ENCODE assay signal across 9 mouse cellular contexts in genomic region chr7:25284171-25284570, GRCm38 (mm10). TPM values are rescaled to one million over a fixed set of nuclear protein-coding genes. Genes with fewer than 3 reads are reported as not detected.
DNase-seq lines count a peak whose midpoint lies in the region; ATAC-seq and TF ChIP-seq lines count a peak whose summit lies in the region.
"Had no signal": no experiment of that assay in that cellular context is flagged by ENCODE, and none has a peak within 500 bp of the region (broad histone marks: within the 10 kb centered on the region; RNA-seq: fewer than 3 reads in every experiment).

No protein-coding gene starts in this region.

- peaks cover 46% of the 10 kb centered on the region for H3K4me1 ChIP-seq in intestine, embryonic 15.5 days (replicated peaks)
- peaks cover 48% of the 10 kb centered on the region for H3K4me1 ChIP-seq in neural tube, embryonic 12.5 days

- peak overlapping the region; percentile 92 for H3K4me2 ChIP-seq in intestine, embryonic 15.5 days (replicated peaks)
- peak overlapping the region; percentile 95 for H3K4me2 ChIP-seq in neural tube, embryonic 12.5 days (replicated peaks)

- H3K9ac ChIP-seq in intestine, embryonic 15.5 days: peak overlapping the region; percentile 76
- peak overlapping the region; percentile 86 for H3K9ac ChIP-seq in neural tube, embryonic 12.5 days

- H3K4me3 ChIP-seq in layer of hippocampus, adult 2 months: no peak overlapping the region
- H3K4me3 ChIP-seq in intestine, embryonic 15.5 days (replicated peaks): peak overlapping the region; percentile 76
- H3K4me3 ChIP-seq in neural tube, embryonic 12.5 days: peak overlapping the region; percentile 71

- 51% methylated on average over 2 of the region's 2 CpGs for WGBS in intestine, embryonic 15.5 days
- WGBS in neural tube, embryonic 12.5 days: 84% methylated on average over 2 of the region's 2 CpGs

- DNase-seq in adrenal gland, postnatal 10 days: peak; percentile 24
- DNase-seq in adrenal gland, adult (ENCODE audit: inconsistent age in 2 of 2, low spot score in 1 of 2): no peak
- DNase-seq in layer of hippocampus, adult 2 months (ENCODE audit: low spot score in 2 of 2): no peak
- no peak for DNase-seq in layer of hippocampus, adult 11-12 months (ENCODE audit: low spot score)
- DNase-seq in embryo, embryonic 10.5 days (ENCODE audit: low spot score): no peak
- DNase-seq in thymus, postnatal 0 days (ENCODE audit: low spot score): no peak

- no peaks in the 10 kb centered on the region for H3K9me3 ChIP-seq in intestine, embryonic 15.5 days
- no peaks in the 10 kb centered on the region for H3K9me3 ChIP-seq in neural tube, embryonic 12.5 days

- H3K27me3 ChIP-seq in intestine, embryonic 15.5 days (replicated peaks): no peaks in the 10 kb centered on the region
- H3K27me3 ChIP-seq in neural tube, embryonic 12.5 days (replicated peaks): no peaks in the 10 kb centered on the region

- peak overlapping the region; percentile 99; the same call in 1 of the 2 replicates for H3K27ac ChIP-seq in layer of hippocampus, adult 2 months
- peak overlapping the region; percentile 98 for H3K27ac ChIP-seq in intestine, embryonic 15.5 days
- no peak overlapping the region for H3K27ac ChIP-seq in neural tube, embryonic 12.5 days

- no peak for TF ChIP-seq CTCF in layer of hippocampus, adult 2 months (conservative IDR thresholded peaks at IDR 0.05)

- ATAC-seq in intestine, embryonic 15.5 days: no peak
- ATAC-seq in neural tube, embryonic 12.5 days (ENCODE audit: low FRiP score, low read depth): no peak

- peaks cover 42% of the 10 kb centered on the region for H3K36me3 ChIP-seq in intestine, embryonic 15.5 days
- H3K36me3 ChIP-seq in neural tube, embryonic 12.5 days: peaks cover 47% of the 10 kb centered on the region

RNA-seq across cellular contexts. Expression of gene Pafah1b3, which starts 13.6 kb away (rescaled TPM):
- 10 to 100 TPM; 38.1 to 39.7 TPM for total RNA-seq in adrenal gland, postnatal 10 days (2021)
- total RNA-seq in layer of hippocampus, adult 2 months (2021): 10 to 100 TPM; 16.9 to 21.0 TPM
- 173 TPM in 2 replicates for polyA plus RNA-seq in intestine, embryonic 15.5 days (2015; fragmentation: Nextera tagmentation; extraction: Ambion mirVana)
- polyA plus RNA-seq in neural tube, embryonic 12.5 days (2016; fragmentation: Nextera tagmentation; extraction: Ambion mirVana): 400 and 431 TPM in 2 replicates
- 142 TPM in 2 replicates for polyA plus RNA-seq in thymus, postnatal 0 days (2015; fragmentation: Nextera tagmentation; extraction: Ambion mirVana)

RNA-seq across cellular contexts. Expression of gene Cic, which starts 16.7 kb away (rescaled TPM):
- 100 to 1,000 TPM in 1 of 2 experiments, 10 to 100 TPM in 1; 92.7 to 116 TPM for total RNA-seq in adrenal gland, postnatal 10 days (2021)
- 100 to 1,000 TPM; 218 to 225 TPM for total RNA-seq in layer of hippocampus, adult 2 months (2021)
- polyA plus RNA-seq in intestine, embryonic 15.5 days (2015; fragmentation: Nextera tagmentation; extraction: Ambion mirVana): 26.1 and 26.6 TPM in 2 replicates
- polyA plus RNA-seq in neural tube, embryonic 12.5 days (2016; fragmentation: Nextera tagmentation; extraction: Ambion mirVana): 44.2 and 45.0 TPM in 2 replicates
- 28.4 and 37.2 TPM in 2 replicates for polyA plus RNA-seq in thymus, postnatal 0 days (2015; fragmentation: Nextera tagmentation; extraction: Ambion mirVana)

RNA-seq across cellular contexts. Expression of gene Prr19, which starts 17.0 kb away (rescaled TPM):
- not detected for total RNA-seq in adrenal gland, postnatal 10 days (2021)
- not detected for total RNA-seq in layer of hippocampus, adult 2 months (2021)
- polyA plus RNA-seq in intestine, embryonic 15.5 days (2015; fragmentation: Nextera tagmentation; extraction: Ambion mirVana): 0.41 and 0.71 TPM in 2 replicates
- polyA plus RNA-seq in neural tube, embryonic 12.5 days (2016; fragmentation: Nextera tagmentation; extraction: Ambion mirVana): 1.1 and 1.5 TPM in 2 replicates
- 0.22 and 0.23 TPM in 2 replicates for polyA plus RNA-seq in thymus, postnatal 0 days (2015; fragmentation: Nextera tagmentation; extraction: Ambion mirVana)
- total RNA-seq: left cerebral cortex, adult 8-10 months had no signal

RNA-seq across cellular contexts. Expression of gene Tmem145, which starts 21.7 kb away (rescaled TPM):
- total RNA-seq in adrenal gland, postnatal 10 days (2021): 1 to 10 TPM; 1.1 to 2.2 TPM
- 10 to 100 TPM; 27.4 to 27.8 TPM for total RNA-seq in layer of hippocampus, adult 2 months (2021)
- polyA plus RNA-seq in intestine, embryonic 15.5 days (2015; fragmentation: Nextera tagmentation; extraction: Ambion mirVana): 1.2 and 1.3 TPM in 2 replicates
- 26.0 and 28.3 TPM in 2 replicates for polyA plus RNA-seq in neural tube, embryonic 12.5 days (2016; fragmentation: Nextera tagmentation; extraction: Ambion mirVana)
- not detected in 2 replicates for polyA plus RNA-seq in thymus, postnatal 0 days (2015; fragmentation: Nextera tagmentation; extraction: Ambion mirVana)

RNA-seq across cellular contexts. Expression of gene Megf8, which starts 32.8 kb away (rescaled TPM):
- total RNA-seq in adrenal gland, postnatal 10 days (2021): 10 to 100 TPM; 31.1 to 41.0 TPM
- 100 to 1,000 TPM in 1 of 2 experiments, 10 to 100 TPM in 1; 96.9 to 100 TPM for total RNA-seq in layer of hippocampus, adult 2 months (2021)
- polyA plus RNA-seq in intestine, embryonic 15.5 days (2015; fragmentation: Nextera tagmentation; extraction: Ambion mirVana): 8.1 and 9.2 TPM in 2 replicates
- polyA plus RNA-seq in neural tube, embryonic 12.5 days (2016; fragmentation: Nextera tagmentation; extraction: Ambion mirVana): 19.1 and 19.6 TPM in 2 replicates
- polyA plus RNA-seq in thymus, postnatal 0 days (2015; fragmentation: Nextera tagmentation; extraction: Ambion mirVana): 1.9 and 2.0 TPM in 2 replicates
